Mouse (Mus musculus): Measurements from ENCODE around the gene Rbm45. TPM values are rescaled to one million over a fixed set of nuclear protein-coding genes. Genes with fewer than 3 reads are reported as not detected.
A peak's percentile ranks its signal among the peaks of the same experiment; 100 is the strongest.

Rbm45 gene
- polyA plus RNA-seq, 1 experiment from 2014 or later = 12.6 TPM

DNA sequence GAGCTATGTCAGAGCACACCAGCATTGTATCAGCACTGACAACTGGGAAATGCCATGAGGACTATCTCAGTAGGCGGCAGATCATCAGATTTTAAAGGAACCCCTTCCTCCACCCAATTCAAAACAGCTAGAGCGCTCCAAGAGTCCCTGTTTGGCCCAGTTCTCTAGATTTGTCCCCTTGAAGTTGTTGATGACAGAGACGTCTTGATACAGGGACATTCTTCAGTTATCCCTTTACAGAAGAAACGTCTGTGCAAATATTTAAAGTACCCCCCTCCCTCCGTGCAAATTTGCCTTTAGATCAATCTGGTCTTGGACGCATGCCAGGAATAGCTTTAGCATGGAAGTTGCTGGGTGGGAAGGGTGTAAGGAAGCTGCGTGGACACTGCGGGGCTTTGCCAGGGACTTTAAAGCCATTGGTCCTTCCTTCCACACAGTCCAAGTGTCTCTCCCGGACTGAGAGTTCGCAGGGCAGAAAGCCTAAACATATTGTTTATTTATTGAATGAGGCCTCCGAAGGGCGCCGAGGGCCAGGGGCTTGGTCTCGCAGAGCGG lies 35.9 kb downstream of the Rbm45 start:
- peak overlapping the region; percentile 83 for H3K27ac ChIP-seq

DNA sequence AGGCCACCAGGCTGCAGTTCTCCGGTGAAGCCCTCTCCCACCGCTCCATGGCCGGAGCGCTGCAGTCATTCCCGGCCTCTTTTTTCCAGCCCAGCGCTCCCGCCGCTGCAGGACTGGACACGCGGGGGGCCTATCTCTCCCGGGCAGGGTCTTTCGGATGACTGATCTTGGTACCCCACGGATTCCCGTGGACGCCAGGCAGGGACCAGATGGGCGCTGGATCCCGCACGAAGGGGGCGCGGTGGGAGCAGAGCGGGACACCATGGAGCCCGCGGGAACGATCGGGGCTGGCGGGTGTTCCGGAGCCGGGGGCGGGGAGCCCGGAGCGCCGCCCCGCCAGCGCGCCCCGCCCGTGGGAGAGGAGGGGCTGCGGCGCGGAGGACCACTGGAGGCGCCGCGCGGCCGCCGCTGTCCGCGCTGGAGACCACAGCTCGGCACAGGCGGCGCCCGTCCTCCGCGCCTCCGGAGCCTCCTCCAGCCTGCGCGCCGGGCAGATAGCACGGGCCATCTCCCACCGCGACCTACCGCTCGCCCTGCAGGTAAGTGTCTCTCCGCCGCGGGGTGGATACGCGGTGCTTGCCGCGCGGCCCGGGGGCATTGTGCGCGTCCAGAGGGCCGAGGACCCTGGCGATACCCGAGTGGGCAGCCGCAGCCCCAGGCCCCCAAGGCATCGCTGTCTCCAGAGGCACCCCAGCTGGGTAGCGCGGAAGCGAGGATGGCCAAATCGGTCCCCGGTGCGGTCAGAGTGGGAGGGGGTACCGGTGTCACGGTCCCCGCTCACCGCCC lies 36.6 kb downstream of the Rbm45 start, which contains the start of gene Osbpl6:
Osbpl6 (plus strand) TSS at position 358 of the 786 bp plus-strand sequence.
- peak within 1 kb of the TSS; percentile 65 for H3K4me3 ChIP-seq
- WGBS = 1% methylated on average over 82 of the region's 89 CpGs

More for the DNA sequence above, 35.9 kb downstream of the Rbm45 start:
- Histone ChIP-seq H3K36me3 (no peaks in the 10 kb centered on the region), H3K4me2 (peak overlapping the region; percentile 71), H3K4me3 (peak overlapping the region; percentile 65), H3K4me1 (peaks cover 4% of the 10 kb centered on the region; the same call in 1 of the 2 replicates), H3K27me3 (peaks cover 11% of the 10 kb centered on the region; the same call in 1 of the 2 replicates), H3K9me3 (no peaks in the 10 kb centered on the region), H3K9ac (peak overlapping the region; percentile 81)
- ATAC-seq (ENCODE audit: borderline replicate concordance, extremely low read depth, low FRiP score, low TSS enrichment) = peak; percentile 37; the same call in 1 of the 2 replicates
- under 1% methylated on average over 15 of the region's 15 CpGs for WGBS

DNA sequence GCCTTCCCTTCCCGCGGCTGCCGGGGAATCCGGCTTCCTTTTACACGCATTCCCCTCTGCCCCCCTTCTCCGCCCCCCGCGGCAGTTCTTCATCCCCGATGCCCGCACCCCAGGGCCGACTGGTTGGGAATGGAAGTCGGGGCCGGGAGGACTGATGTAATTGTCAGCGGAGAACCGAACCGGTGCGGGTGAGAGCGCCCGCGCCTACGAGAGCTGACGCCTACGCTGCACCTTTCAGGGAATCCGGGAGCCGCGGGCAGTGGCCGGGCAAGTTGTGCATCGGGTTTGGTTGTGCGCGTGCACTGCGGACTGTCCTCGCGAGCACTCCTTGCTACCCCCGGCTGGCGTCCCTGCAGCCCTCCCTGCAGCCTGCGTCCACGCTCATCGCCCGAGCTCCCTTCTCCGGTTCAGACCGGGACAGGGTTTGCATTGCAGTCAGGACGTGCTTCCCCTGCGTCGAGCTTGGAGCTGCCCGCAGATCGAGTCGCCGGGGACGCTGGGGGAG lies 37.2 kb downstream of the Rbm45 start:
- Histone ChIP-seq H3K4me3 (peak overlapping the region; percentile 65), H3K4me1 (peaks cover 4% of the 10 kb centered on the region; the same call in 1 of the 2 replicates), H3K9ac (peak overlapping the region; percentile 81), H3K9me3 (no peaks in the 10 kb centered on the region), H3K27me3 (peaks cover 11% of the 10 kb centered on the region; the same call in 1 of the 2 replicates), H3K36me3 (no peaks in the 10 kb centered on the region), H3K4me2 (peak overlapping the region; percentile 71), H3K27ac (peak overlapping the region; percentile 65)
- WGBS = under 1% methylated on average over 48 of the region's 49 CpGs
- ATAC-seq (ENCODE audit: borderline replicate concordance, extremely low read depth, low FRiP score, low TSS enrichment) = peak; percentile 50

More for the DNA sequence above, 36.6 kb downstream of the Rbm45 start, which contains the start of gene Osbpl6:
- Histone ChIP-seq H3K9me3 (no peaks in the 10 kb centered on the region), H3K4me1 (peaks cover 4% of the 10 kb centered on the region; the same call in 1 of the 2 replicates), H3K36me3 (no peaks in the 10 kb centered on the region), H3K9ac (peak within 1 kb of the TSS; percentile 81), H3K4me2 (peak within 1 kb of the TSS; percentile 71), H3K27me3 (peaks cover 11% of the 10 kb centered on the region; the same call in 1 of the 2 replicates), H3K27ac (peak within 1 kb of the TSS; percentile 83)
- ATAC-seq (ENCODE audit: borderline replicate concordance, extremely low read depth, low FRiP score, low TSS enrichment) = peak; percentile 96

DNA sequence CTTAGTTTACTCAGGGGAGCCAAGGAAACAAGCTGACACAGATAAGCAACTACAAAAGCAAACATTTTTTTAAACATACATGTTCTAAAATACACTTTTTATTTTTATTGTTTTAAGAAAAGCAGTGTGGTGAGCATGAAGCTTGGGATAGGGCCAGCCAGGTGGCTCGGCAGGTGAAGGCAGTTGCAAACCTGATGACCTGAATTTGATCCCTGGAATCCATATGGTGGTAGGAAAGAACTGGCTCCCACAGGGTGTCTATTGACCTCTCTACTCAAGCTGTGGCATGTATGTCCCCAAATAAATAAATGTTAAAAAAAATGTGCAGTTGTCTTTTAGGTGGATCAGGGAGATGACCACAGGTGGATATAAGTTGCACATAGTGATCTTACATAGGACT lies 39.7 kb downstream of the Rbm45 start:
- peaks cover 3% of the 10 kb centered on the region; the same call in 1 of the 2 replicates for H3K27me3 ChIP-seq
- 79% methylated on average over 1 of the region's 1 CpGs for WGBS
- ATAC-seq (ENCODE audit: borderline replicate concordance, extremely low read depth, low FRiP score, low TSS enrichment) = no peak

DNA sequence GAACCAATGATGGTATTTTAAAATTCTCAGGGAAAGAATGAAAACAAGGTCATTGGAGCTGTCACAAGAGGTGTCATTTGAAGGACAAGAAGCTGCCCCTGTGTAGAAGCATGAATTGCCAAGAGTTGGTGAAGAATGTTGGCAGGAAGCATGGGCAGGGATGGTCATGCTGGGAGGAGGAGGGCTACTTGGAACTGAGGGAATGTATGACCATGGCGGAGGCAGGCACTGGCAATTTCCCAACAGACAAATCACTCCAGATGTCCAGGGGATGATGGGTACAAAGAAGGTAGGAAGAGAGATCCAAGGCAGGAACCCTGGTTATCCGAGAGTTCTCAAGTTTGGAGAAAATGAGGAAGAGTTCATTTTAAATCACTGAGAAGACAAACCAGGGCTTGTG lies 40.2 kb downstream of the Rbm45 start:
- Histone ChIP-seq H3K27me3 (no peaks in the 10 kb centered on the region; the same call in 1 of the 2 replicates), H3K4me3 (no peak overlapping the region), H3K36me3 (no peaks in the 10 kb centered on the region), H3K4me1 (peaks cover 4% of the 10 kb centered on the region; the same call in 1 of the 2 replicates), H3K9ac (no peak overlapping the region), H3K4me2 (no peak overlapping the region), H3K9me3 (no peaks in the 10 kb centered on the region), H3K27ac (no peak overlapping the region)
- WGBS = 93% methylated on average over 2 of the region's 2 CpGs
- ATAC-seq (ENCODE audit: borderline replicate concordance, extremely low read depth, low FRiP score, low TSS enrichment) = no peak

More for the DNA sequence above, 39.7 kb downstream of the Rbm45 start:
- H3K36me3 ChIP-seq = no peaks in the 10 kb centered on the region
- H3K4me2 ChIP-seq = no peak overlapping the region
- no peaks in the 10 kb centered on the region for H3K9me3 ChIP-seq
- no peak overlapping the region for H3K4me3 ChIP-seq
- peaks cover 4% of the 10 kb centered on the region; the same call in 1 of the 2 replicates for H3K4me1 ChIP-seq
- H3K9ac ChIP-seq = no peak overlapping the region
- H3K27ac ChIP-seq = no peak overlapping the region

DNA sequence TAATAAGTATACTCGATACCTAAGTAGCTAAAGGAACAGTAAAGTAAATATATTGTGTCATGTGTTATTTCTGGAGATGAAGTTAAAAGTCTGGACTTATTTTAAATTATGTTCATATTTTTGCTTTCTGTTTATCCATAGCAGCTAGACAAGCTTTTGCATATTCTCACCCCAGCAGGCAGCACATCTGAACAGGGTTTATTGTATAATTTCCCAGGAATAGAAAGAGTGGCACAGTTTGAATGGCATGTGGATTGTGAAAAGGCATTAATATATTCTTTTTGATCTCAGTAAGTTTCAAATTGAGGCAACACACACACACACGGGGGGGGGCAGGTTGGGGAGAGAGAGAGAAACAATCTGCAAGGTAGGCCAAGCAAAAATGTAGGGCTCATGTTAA lies 43.1 kb downstream of the Rbm45 start:
- 70% methylated on average over 2 of the region's 2 CpGs for WGBS
- no peaks in the 10 kb centered on the region for H3K36me3 ChIP-seq
- H3K4me1 ChIP-seq = no peaks in the 10 kb centered on the region; the same call in 1 of the 2 replicates
- no peak for ATAC-seq (ENCODE audit: borderline replicate concordance, extremely low read depth, low FRiP score, low TSS enrichment)
- H3K9me3 ChIP-seq = no peaks in the 10 kb centered on the region
- H3K27me3 ChIP-seq = no peaks in the 10 kb centered on the region
- H3K4me3 ChIP-seq = no peak overlapping the region
- no peak overlapping the region for H3K27ac ChIP-seq
- no peak overlapping the region for H3K9ac ChIP-seq
- no peak overlapping the region for H3K4me2 ChIP-seq

DNA sequence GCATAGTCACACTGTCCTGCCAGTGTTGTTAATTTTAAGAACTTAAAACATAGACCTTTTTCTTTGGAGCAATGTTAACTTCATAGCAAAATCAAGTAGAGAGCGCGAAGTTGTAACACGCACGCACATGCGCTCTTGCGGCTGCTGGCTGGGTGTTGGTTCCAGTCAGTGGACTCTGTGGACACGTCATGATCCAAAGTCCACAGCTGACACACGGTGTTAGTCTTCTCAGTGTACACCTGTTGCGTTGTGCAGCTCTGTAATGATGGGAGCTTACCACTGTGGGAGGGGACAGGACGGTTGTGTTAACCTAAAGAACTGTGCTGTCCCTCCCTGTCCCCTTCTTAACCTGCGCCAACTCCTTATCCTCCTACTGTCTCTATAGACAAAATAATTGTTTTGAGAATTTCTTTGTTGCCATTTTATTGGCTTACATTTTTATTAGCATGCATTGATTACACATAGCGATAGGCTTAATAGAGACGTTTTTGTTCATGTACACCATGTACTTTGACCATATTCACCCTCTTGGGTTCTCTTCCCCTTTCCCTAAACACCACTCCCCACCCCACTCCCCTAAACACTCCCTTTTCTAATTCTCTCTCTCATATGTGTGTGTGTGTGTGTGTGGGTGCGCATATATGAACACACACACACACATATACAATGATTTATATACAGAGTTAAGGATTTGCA lies 47.8 kb downstream of the Rbm45 start:
- H3K4me1 ChIP-seq = no peaks in the 10 kb centered on the region
- H3K4me2 ChIP-seq = no peak overlapping the region
- no peaks in the 10 kb centered on the region for H3K27me3 ChIP-seq
- 92% methylated on average over 14 of the region's 14 CpGs for WGBS
- no peaks in the 10 kb centered on the region for H3K9me3 ChIP-seq
- H3K9ac ChIP-seq = no peak overlapping the region
- no peaks in the 10 kb centered on the region for H3K36me3 ChIP-seq
- H3K4me3 ChIP-seq = no peak overlapping the region
- no peak for ATAC-seq (ENCODE audit: borderline replicate concordance, extremely low read depth, low FRiP score, low TSS enrichment)
- H3K27ac ChIP-seq = no peak overlapping the region

DNA sequence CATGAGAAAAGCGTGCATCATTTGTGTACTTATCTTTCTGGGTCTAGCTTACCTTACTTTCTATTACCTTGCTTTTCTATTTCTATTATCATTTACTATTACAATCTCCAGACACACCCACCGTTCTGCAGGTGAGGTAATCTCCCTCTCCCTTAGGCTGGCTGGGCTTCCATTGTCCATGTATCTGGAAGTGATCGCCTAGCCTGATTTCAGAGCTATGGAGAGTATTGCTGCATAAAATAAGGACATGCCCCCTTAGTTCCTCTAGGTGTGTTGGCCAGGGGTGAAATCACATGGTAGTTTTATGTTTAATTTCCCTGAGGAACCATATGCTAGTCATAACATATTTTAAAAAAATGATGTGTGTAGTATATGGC lies 48.3 kb downstream of the Rbm45 start:
- Histone ChIP-seq H3K4me3 (no peak overlapping the region), H3K9ac (no peak overlapping the region), H3K36me3 (no peaks in the 10 kb centered on the region), H3K4me1 (no peaks in the 10 kb centered on the region), H3K27ac (no peak overlapping the region), H3K4me2 (no peak overlapping the region), H3K9me3 (no peaks in the 10 kb centered on the region), H3K27me3 (no peaks in the 10 kb centered on the region)
- 93% methylated on average over 3 of the region's 3 CpGs for WGBS
- ATAC-seq (ENCODE audit: borderline replicate concordance, extremely low read depth, low FRiP score, low TSS enrichment) = no peak

DNA sequence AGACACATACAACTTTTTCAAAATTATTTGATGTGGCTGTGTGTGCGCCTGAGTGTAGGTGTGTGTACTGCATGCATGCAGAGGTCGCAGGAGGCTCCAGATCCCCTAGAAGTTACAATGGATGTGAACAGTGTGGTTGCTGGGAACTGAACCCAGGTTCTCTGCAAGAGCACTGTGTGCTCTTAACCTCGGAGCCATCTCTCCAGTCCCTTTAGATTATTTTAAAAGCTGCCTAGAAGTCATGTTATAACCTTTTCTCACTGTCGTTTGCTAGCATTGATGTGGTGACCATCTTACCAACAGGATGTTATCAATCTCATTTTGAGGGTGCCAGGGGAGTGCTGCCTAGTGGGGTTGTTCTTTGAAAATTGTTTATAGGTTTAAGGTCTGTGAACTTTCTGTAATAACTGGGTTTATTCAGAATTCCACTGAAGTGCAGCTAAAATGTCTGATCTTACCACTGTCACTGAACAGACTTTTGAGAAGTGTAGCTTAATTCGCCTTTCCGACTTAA lies 51.7 kb downstream of the Rbm45 start:
- Histone ChIP-seq H3K4me1 (0 out of 2 replicates have a peak, but pooled peaks cover 1% of the 10 kb centered on the region), H3K4me3 (no peak overlapping the region), H3K9ac (no peak overlapping the region), H3K9me3 (no peaks in the 10 kb centered on the region), H3K27ac (no peak overlapping the region), H3K36me3 (no peaks in the 10 kb centered on the region), H3K27me3 (no peaks in the 10 kb centered on the region), H3K4me2 (no peak overlapping the region)
- ATAC-seq (ENCODE audit: borderline replicate concordance, extremely low read depth, low FRiP score, low TSS enrichment) = no peak
- 57% methylated on average over 6 of the region's 6 CpGs for WGBS

DNA sequence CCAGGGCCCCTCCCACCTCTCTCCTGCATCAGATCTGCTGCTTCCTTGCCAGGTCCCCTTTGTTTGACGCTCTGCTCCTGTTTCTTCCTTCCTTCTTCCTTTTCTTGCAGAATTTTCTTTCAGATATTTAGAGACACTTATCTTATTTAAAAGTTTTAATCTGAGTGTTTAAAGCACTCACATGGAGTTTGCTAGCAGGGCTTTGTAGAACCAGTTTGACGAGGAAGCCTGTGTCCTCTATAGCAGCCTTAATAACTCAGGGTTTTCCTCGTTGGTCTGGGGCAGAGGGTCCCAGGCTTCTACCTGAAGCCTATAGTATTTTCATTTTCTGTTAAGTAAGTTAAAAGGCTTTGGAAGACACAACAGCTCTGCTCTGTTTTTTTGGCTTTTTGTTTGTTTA lies 57.0 kb downstream of the Rbm45 start:
- H3K4me3 ChIP-seq = no peak overlapping the region
- H3K36me3 ChIP-seq = no peaks in the 10 kb centered on the region
- ATAC-seq (ENCODE audit: borderline replicate concordance, extremely low read depth, low FRiP score, low TSS enrichment) = no peak
- no peaks in the 10 kb centered on the region for H3K27me3 ChIP-seq
- peaks cover 9% of the 10 kb centered on the region; the same call in 1 of the 2 replicates for H3K4me1 ChIP-seq
- H3K9ac ChIP-seq = no peak overlapping the region
- H3K27ac ChIP-seq = no peak overlapping the region
- H3K4me2 ChIP-seq = no peak overlapping the region
- 47% methylated on average over 3 of the region's 3 CpGs for WGBS
- no peaks in the 10 kb centered on the region for H3K9me3 ChIP-seq

DNA sequence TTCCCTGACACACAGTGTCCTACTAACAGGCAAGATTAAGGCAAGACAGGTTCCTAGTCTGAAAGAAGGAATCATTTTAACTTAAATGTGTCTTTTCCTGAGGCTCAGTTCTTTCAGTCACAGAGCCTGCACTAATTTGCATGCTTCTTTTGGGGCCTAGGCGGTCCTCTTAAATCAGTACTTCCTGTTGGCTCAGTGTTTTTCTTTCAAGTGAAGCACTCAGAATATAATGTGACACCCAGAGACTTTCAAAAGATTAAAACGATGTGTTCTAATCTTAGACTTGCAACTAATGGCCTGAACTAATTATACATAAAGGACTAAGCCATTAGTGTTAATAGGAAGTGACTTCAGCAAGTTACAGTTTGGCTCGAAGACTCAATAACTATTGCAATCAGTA lies 59.5 kb downstream of the Rbm45 start:
- no peak overlapping the region for H3K4me3 ChIP-seq
- no peak for ATAC-seq (ENCODE audit: borderline replicate concordance, extremely low read depth, low FRiP score, low TSS enrichment)
- no peak overlapping the region for H3K9ac ChIP-seq
- WGBS = 63% methylated on average over 3 of the region's 3 CpGs
- no peak overlapping the region for H3K4me2 ChIP-seq
- H3K27ac ChIP-seq = no peak overlapping the region
- H3K4me1 ChIP-seq = peaks cover 9% of the 10 kb centered on the region; the same call in 1 of the 2 replicates
- H3K36me3 ChIP-seq = no peaks in the 10 kb centered on the region
- H3K27me3 ChIP-seq = no peaks in the 10 kb centered on the region
- H3K9me3 ChIP-seq = no peaks in the 10 kb centered on the region

Measured in lung, embryonic 15.5 days (tissue).